Mouse (Mus musculus) hindbrain, postnatal 0 days (tissue): ENCODE measurements at regions not wholly inside any gene's neighbourhood (a gene's known extent, or its start where the extent isn't known, plus 50 kb on each side); places are given as distances from the start of the nearest gene placed in this dataset.
A peak's percentile ranks its signal among the peaks of the same experiment; 100 is the strongest.

ENCODE experiments used
- ATAC-seq: fragments of 200-750 bp; cut with Nextera tagmentation; 2 replicates; pipeline ENCODE4 v1.8.0; 2017; ENCODE audit warnings: mild to moderate bottlenecking, moderate TSS enrichment, moderate library complexity
- DNase-seq: peaks from one replicate; pipeline ENCODE4 v3.0.0-alpha.2; 2015; ENCODE audit warnings: low spot score
- H3K27ac ChIP-seq: fragments of 300-500 bp; sonication (generic); 2 replicates; pipeline ENCODE4 v1.5.1; 2014; ENCODE audit warnings: mild to moderate bottlenecking
- H3K27me3 ChIP-seq: fragments of 300-500 bp; sonication (generic); 2 replicates; pipeline ENCODE4 v1.6.1; 2014; ENCODE audit warnings: low read length, mixed read lengths; ENCODE audit not compliant: insufficient read depth
- H3K36me3 ChIP-seq: fragments of 300-500 bp; sonication (generic); 2 replicates; pipeline ENCODE4 v1.6.1; 2014; ENCODE audit warnings: low read length, mixed read lengths; ENCODE audit not compliant: insufficient read depth
- H3K4me1 ChIP-seq: fragments of 300-500 bp; sonication (generic); 2 replicates; pipeline ENCODE4 v1.6.1; 2014; ENCODE audit warnings: antibody characterized with exemption, low read length, mixed read lengths; ENCODE audit not compliant: insufficient read depth
- H3K4me2 ChIP-seq: fragments of 300-500 bp; sonication (generic); 2 replicates; pipeline ENCODE4 v1.6.1; 2014; ENCODE audit warnings: low read depth, mild to moderate bottlenecking, low read length, moderate library complexity, mixed read lengths
- H3K4me3 ChIP-seq: fragments of 300-500 bp; sonication (generic); 2 replicates; pipeline ENCODE4 v1.5.1; 2014; ENCODE audit warnings: low read length
- H3K9ac ChIP-seq: fragments of 300-500 bp; sonication (generic); replicated peaks from 2 replicates; pipeline ENCODE4 v1.6.1; 2014; ENCODE audit warnings: mild to moderate bottlenecking, low read length, moderate library complexity, mixed read lengths
- H3K9me3 ChIP-seq: fragments of 300-500 bp; sonication (generic); 2 replicates; pipeline ENCODE4 v1.6.1; 2016; ENCODE audit warnings: low read length, mixed read lengths
- CTCF ChIP-seq: IDR thresholded peaks from 2 replicates; pipeline ENCODE4 v1.5.1; 2016; ENCODE audit warnings: antibody characterized with exemption, control low read depth, low read depth
- WGBS: fragments of 180-500 bp; shearing (Covaris S2); extraction: QIAGEN DNeasy Blood & Tissue Kit; methylation state at CpG from one replicate; pipeline ENCODE4 v1.1.7; 2014; 5-methylcytosine and 5-hydroxymethylcytosine counted together

DNA sequence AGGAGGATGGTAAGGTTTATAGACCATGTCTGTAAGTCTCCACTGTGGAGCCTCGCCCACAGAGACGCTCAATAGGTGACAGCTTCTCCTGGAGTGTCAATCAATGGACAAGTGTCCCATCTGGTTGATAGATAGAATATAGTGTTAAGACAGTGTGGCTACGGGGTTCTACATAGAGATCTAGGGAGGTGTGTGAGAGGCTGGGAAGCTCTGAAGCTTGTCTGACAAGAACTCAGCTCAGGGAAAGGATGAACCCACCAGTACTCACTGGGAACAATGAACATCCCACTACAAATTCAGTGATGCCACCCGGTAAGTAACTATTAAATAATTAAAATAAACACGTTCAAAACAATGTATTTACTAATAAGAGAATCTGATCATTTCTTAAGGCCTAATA, 349.7 kb downstream of the Nup35 start:
- no peak overlapping the region for H3K4me2 ChIP-seq
- DNase-seq (no peak), ATAC-seq (no peak)
- no peaks in the 10 kb centered on the region for H3K9me3 ChIP-seq
- TF ChIP-seq CTCF, result no peak
- H3K27ac ChIP-seq, result no peak overlapping the region
- WGBS, result 83% methylated on average over 5 of the region's 5 CpGs
- no peaks in the 10 kb centered on the region for H3K27me3 ChIP-seq
- no peaks in the 10 kb centered on the region for H3K4me1 ChIP-seq
- no peaks in the 10 kb centered on the region for H3K36me3 ChIP-seq
- no peak overlapping the region for H3K4me3 ChIP-seq
- no peak overlapping the region for H3K9ac ChIP-seq

DNA sequence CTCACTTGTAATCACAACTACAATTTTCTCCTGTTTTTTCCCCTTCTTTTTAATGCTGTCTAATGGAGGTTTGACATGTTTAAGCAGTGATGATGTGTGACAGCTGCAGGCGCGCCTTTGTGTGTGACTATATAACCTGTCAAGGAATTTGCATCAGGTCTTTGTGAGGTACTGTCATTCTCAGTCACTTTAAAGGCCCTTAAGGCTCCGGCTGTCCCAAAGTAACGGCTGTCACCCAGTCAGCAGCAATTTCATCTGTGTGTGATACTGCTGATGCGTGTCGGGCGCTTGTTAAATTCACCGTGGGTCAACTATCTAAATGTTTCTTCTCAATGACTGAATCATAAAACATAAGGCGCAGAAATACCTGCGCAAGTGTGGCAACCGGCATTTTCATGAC, 350.2 kb downstream of the Nup35 start:
- Histone ChIP-seq H3K9me3 (no peaks in the 10 kb centered on the region), H3K9ac (no peak overlapping the region), H3K27me3 (no peaks in the 10 kb centered on the region), H3K36me3 (no peaks in the 10 kb centered on the region), H3K27ac (no peak overlapping the region), H3K4me3 (no peak overlapping the region), H3K4me1 (no peaks in the 10 kb centered on the region), H3K4me2 (no peak overlapping the region)
- no peak for TF ChIP-seq CTCF
- WGBS, result 73% methylated on average over 11 of the region's 11 CpGs
- DNase-seq (peak; percentile 7), ATAC-seq (0 out of 2 replicates have a peak, but pooled peaks have one; percentile 29)

DNA sequence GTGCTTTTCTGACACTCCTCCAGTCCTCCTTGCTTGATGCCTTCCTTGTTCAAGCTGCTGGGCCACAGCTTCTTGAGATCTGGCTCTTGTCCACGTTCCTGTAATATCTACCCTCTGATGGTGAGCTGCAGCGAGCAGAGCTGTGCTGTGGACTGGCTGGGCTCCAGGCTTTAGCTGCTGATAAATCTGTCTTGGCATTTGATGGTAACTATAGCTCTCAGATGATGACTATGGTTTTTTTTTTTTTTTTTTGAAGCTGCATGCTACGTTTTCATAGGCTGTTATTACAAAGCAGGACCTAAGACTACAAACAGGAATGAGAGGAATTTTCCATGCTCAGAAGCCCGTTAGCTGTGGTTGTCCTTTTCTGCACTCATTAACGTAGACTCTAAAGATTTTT, 352.3 kb downstream of the Nup35 start:
- Histone ChIP-seq H3K4me3 (no peak overlapping the region), H3K36me3 (no peaks in the 10 kb centered on the region), H3K9me3 (no peaks in the 10 kb centered on the region), H3K27ac (no peak overlapping the region), H3K4me1 (no peaks in the 10 kb centered on the region), H3K27me3 (no peaks in the 10 kb centered on the region), H3K9ac (no peak overlapping the region), H3K4me2 (no peak overlapping the region)
- 43% methylated on average over 5 of the region's 5 CpGs for WGBS
- TF ChIP-seq CTCF, result no peak
- peak; percentile 72 for DNase-seq
- ATAC-seq, result peak; percentile 70

DNA sequence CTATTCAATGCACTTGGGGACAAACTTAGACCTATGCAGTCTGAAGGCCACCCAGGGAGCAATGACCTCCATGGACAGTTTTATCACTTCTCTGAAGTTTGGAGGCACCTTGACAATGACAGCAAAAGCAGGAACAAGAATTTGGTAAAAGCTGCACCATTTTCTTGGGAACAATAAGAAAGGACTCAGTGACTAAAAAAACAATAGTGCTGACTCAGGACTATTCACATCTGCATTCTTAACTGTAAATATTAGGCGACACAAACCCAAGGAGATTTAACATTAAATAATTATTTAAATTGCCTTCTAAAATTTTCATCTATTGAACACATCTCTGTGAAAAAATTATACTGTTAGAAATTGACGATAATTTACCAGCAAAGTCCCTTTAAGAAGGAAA, 356.2 kb downstream of the Nup35 start:
- ATAC-seq (no peak), DNase-seq (no peak)
- no peaks in the 10 kb centered on the region for H3K36me3 ChIP-seq
- no peak overlapping the region for H3K4me2 ChIP-seq
- no peak for TF ChIP-seq CTCF
- H3K27me3 ChIP-seq, result no peaks in the 10 kb centered on the region
- H3K9ac ChIP-seq, result no peak overlapping the region
- no peak overlapping the region for H3K27ac ChIP-seq
- no peaks in the 10 kb centered on the region for H3K4me1 ChIP-seq
- WGBS, result 87% methylated on average over 2 of the region's 2 CpGs
- no peaks in the 10 kb centered on the region for H3K9me3 ChIP-seq
- H3K4me3 ChIP-seq, result no peak overlapping the region

DNA sequence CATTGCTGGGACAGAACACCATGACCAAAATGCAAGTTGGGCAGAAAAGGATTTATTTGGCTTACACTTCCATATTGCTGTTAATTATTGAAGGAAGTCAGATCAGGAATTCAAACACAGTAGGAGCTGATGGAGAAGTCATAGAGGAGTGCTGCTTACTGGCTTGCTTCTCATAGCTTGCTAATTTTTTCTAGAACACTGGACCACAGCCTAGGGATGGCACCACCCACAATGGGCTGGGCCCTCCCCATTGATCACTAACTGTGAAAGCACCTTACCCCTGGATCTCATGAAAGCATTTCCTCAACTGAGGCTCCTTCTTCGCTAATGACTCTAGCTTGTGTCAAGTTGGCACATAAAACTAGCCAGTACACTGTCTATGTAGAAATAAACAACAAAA, 381.3 kb downstream of the Nup35 start:
- H3K9me3 ChIP-seq, result no peaks in the 10 kb centered on the region
- no peak for TF ChIP-seq CTCF
- no peak overlapping the region for H3K27ac ChIP-seq
- no peak overlapping the region for H3K4me2 ChIP-seq
- no peak overlapping the region for H3K9ac ChIP-seq
- H3K36me3 ChIP-seq, result no peaks in the 10 kb centered on the region
- WGBS, result 98% methylated on average over 1 of the region's 1 CpGs
- no peak for DNase-seq
- no peaks in the 10 kb centered on the region for H3K27me3 ChIP-seq
- H3K4me3 ChIP-seq, result no peak overlapping the region
- no peak for ATAC-seq
- H3K4me1 ChIP-seq, result no peaks in the 10 kb centered on the region

DNA sequence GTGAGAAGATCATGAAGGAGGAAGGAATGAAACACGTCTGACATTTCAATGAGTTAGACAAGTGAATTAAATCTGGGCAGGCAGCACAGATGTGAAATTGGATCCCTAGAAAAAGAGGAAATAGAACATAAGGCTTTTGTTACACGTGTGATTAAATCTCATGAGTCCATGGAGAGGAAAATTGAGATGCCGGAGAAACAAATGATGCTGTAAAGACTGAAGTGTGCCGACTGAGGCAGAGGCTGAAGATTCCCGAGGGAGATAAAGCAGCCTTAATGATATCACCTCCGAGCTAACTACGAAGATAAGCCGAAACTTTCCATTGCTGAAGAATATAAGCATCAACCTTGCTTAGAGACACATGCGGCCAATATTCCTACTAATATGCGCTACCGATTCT, 390.0 kb downstream of the Nup35 start:
- Histone ChIP-seq H3K4me1 (no peaks in the 10 kb centered on the region), H3K9me3 (no peaks in the 10 kb centered on the region), H3K4me3 (no peak overlapping the region), H3K27me3 (no peaks in the 10 kb centered on the region), H3K27ac (no peak overlapping the region), H3K36me3 (no peaks in the 10 kb centered on the region), H3K4me2 (no peak overlapping the region), H3K9ac (no peak overlapping the region)
- DNase-seq, result peak; percentile 8
- ATAC-seq, result no peak
- no peak for TF ChIP-seq CTCF
- 75% methylated on average over 11 of the region's 11 CpGs for WGBS

DNA sequence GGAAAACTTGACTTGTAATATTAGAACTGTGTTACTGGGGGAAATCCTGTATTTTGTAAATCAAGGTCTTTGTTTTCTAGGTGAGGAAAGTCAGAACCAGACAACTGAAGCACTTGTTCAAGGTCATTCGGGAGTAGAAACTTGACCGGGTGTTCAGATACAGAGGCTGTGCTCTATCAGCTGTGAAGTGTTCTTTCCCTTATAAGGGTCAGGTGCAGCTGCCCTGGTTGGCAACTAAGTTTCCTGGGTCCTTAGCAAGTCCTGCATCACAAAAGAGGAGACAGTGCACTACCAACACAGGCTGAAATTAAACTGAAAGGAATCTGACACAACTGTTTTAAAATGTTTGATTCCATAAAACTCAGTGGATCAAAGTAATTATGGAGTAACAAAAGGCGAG, 406.6 kb downstream of the Nup35 start:
- TF ChIP-seq CTCF, result no peak
- no peak for ATAC-seq
- Histone ChIP-seq H3K4me3 (no peak overlapping the region), H3K4me1 (no peaks in the 10 kb centered on the region), H3K9me3 (no peaks in the 10 kb centered on the region), H3K9ac (no peak overlapping the region), H3K36me3 (no peaks in the 10 kb centered on the region), H3K27ac (no peak overlapping the region), H3K4me2 (no peak overlapping the region), H3K27me3 (no peaks in the 10 kb centered on the region)
- WGBS, result 87% methylated on average over 3 of the region's 3 CpGs
- DNase-seq, result no peak
